Mouse (Mus musculus) neutrophil, adult 83 days (primary cell): Measurements from ENCODE around the gene Actr1b. TPM values are rescaled to one million over a fixed set of nuclear protein-coding genes. Genes with fewer than 3 reads are reported as not detected.

Source experiments
- total RNA-seq, 2 experiments: library from RNA; stranded (reverse); gene quantifications; one replicate each; pipeline ENCODE4 v1.2.4; 2023

The Actr1b gene
- 10 to 100 TPM; 40.1 to 44.0 TPM for total RNA-seq

DNA sequence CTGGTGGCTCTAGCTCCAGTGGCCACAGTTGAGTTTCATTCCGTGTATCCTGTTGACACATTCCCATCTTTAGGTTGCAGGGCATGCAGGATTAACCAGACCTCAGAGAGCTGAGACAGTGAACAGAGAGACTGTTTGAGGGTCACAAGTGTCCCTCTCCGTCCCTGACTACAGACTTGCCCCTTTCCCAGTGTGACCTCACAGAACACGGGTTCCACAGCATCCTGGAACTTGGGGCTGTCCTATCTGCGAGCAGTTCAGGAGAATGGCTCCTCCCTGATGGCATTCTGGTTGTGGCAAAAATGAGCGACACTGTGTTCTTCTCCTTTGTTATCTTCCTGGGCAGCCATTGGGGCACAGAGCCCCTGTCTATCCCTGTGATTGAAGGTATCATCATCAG lies at the start of gene Actr1b:
Gene Actr1b (minus strand): TSS at position 112 of the 400 bp plus-strand sequence.

DNA sequence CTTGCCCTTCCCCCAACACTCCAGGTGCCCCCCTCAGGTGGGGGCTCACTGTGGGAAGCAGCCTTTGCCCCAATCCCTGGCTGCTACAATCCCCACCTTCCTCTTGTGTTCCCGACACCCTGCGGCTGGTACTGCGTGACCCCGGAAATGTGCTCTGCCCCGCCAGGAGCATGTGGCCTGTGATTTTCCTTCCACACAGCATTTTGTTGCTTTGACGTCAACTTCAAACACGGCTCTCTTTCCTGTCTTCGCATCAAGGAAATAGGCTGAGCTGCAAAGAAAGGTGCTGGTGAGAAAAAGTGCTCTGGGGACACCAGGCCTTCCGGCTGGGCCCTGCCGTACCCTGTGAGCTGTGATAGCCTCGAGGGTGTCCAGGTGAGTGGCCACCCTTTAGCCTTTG lies 47.3 kb upstream of the Actr1b start, which contains the start of gene Zap70:
Gene Zap70 (plus strand): TSS at position 231 of the 400 bp plus-strand sequence.

DNA sequence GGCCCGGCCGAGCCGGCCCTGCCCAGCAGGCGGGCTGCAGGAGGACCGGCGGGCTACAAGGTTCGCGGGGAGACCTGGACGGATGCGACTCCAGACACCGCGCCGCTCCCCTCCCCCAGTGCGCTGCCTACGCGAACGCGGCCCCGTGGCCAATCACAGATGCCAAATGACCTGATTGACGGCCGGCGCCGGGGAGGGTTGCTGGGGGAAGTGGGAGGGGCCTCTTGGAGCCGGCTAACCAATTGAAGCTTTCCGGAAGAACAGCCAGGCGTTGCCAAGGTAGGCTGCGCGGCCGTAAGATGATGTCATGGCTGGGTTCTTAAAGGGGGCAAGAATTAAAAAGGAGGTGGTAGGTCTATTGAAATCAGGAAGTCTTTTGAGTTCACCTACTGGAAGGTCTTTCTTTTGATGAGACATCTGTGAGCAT lies 4.4 kb downstream of the Actr1b start, which contains the start of gene 4933424G06Rik:
Gene 4933424G06Rik (plus strand): TSS at position 296 of the 427 bp plus-strand sequence.

DNA sequence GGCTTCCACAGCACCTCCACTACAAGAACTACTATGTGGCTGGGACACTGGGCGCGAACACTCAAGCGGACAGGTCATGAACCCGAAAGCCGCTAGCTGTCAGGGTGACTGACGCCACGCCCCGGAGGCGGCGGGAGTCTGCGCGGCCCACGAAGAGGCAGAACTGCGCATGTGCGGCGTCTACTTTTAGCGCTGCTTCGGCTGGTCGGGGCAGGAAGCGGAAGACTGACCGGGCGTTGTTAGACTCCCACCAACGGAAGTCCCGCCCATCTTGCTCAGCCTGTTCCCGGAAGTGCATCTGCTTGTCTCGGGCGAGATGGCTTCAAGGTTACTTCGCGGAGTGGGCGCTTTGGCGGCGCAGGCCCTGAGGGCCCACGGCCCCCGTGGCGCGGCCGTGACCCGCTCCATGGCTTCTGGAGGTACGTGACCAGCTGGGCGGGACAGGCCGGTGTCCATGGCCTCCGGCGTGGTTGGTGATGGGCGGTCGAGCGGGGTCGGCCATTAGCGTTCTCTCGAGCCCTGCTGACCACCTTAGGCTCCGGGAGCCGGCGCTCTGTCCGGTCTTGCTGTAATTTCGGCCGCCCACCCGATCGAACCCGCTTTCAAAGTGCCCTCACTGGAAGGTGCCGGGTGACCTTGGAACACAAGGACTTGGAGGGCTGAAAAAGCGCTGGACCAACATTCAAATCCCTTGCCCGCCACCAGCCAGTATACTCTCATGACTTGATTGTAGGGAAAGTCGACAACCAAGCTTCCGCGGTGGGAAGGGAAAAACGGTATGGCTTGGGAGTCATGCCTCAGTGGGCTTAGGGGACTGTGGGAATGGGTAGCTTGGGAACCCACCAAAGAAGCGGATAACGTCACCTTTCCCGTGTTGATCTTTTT lies 22.7 kb downstream of the Actr1b start, which contains the start of gene Cox5b:
Gene Cox5b (plus strand): TSS at position 179 of the 885 bp plus-strand sequence.

DNA sequence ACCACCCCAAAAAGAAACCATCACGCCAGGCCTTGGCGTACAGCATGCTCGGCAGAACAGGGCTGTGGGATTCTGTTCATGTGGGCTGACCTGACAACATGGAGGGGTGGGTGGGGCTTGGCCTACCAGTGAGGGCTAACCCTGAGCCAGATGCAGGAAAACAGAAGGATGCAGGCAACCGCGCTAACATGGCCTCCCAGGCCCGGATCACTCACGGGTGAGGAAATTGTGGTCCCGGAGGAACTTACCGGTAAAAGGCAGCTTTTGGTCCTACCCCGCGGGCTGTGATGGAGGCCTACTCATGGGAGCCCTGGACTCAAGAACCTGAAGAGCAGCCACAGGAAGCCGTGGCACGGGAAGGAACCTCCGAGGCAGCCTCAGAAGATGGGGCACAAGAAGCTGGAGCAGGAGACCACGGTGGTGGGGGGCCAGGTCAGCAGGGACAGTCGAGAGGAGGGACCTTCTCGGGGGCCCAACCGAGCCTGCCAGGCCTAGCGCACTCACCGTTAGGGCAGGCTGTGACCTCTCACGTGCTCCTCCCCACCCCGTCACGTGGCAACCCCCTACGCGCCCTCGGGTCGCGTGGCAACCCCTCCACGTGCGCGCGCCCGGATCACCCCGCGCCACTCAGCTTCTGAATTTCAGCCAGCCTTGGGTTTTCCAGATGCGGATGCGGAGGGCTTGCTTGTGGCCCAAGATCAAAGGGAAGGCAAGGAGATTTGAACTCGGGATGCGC lies 31.4 kb downstream of the Actr1b start, which contains the start of gene Fam178b:
Gene Fam178b (minus strand): TSS at position 564 of the 736 bp plus-strand sequence.

Other genes starting within 250 kb of the Actr1b start
- 10 to 100 TPM; 22.8 to 29.2 TPM for gene Cnnm4, start 242.8 kb downstream of the Actr1b start, total RNA-seq
- 10 to 100 TPM; 22.2 to 30.3 TPM for gene Cnnm3, start 202.6 kb downstream of the Actr1b start, total RNA-seq
- gene Ankrd23, start 177.5 kb downstream of the Actr1b start, total RNA-seq: 1 to 10 TPM; 3.2 to 5.7 TPM
- 1 to 10 TPM in 1 of 2 experiments, not detected in 1; 2.5 TPM for gene Gm42417, start 175.0 kb downstream of the Actr1b start, total RNA-seq
- gene Ankrd39, start 167.0 kb downstream of the Actr1b start, total RNA-seq: 1 to 10 TPM; 3.9 to 4.0 TPM
- 1 to 10 TPM; 1.4 to 1.7 TPM for gene Sema4c, start 156.1 kb downstream of the Actr1b start, total RNA-seq
- under 1 TPM in 1 of 2 experiments, not detected in 1; 0.49 TPM for gene Fam178b, start 31.2 kb downstream of the Actr1b start, total RNA-seq
- 100 to 1,000 TPM; 249 to 268 TPM for gene Cox5b, start 23.0 kb downstream of the Actr1b start, total RNA-seq
- gene 4933424G06Rik, start 4.3 kb downstream of the Actr1b start, total RNA-seq: not detected
- gene Zap70, start 47.4 kb upstream of the Actr1b start, total RNA-seq: under 1 TPM; 0.35 to 0.49 TPM
- 10 to 100 TPM; 64.0 to 68.3 TPM for gene Tmem131, start 229.2 kb upstream of the Actr1b start, total RNA-seq